12 mouse cellular contexts compared by ENCODE assay signal in the genomic region with DNA sequence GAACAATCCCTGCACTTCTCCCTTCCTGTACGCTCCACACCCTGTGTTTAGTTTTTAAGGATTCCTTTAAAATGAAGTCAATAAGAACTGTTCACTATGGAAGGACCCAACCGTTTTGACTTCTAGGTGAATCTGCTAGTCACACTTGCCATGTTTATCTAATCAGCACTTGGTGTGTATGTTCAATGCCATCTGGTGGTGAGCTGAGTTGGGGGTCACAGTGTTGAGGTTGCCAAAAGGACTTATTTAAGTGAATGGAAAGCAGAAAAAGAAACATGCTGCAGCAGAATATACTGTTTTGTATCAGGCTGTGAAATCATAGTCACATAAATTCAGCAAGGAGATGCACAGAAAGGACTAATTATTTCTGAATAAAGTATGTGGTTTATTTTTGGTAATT. TPM values are rescaled to one million over a fixed set of nuclear protein-coding genes. Genes with fewer than 3 reads are reported as not detected.
A peak's percentile ranks its signal among the peaks of the same experiment; 100 is the strongest.
DNase-seq lines count a peak whose midpoint lies in the region; ATAC-seq and TF ChIP-seq lines count a peak whose summit lies in the region.
"Had no signal": no experiment of that assay in that cellular context is flagged by ENCODE, and none has a peak within 500 bp of the region (broad histone marks: within the 10 kb centered on the region; RNA-seq: fewer than 3 reads in every experiment).

No protein-coding gene starts in this region.

- no peak overlapping the region for H3K4me3 ChIP-seq in CH12.LX (replicated peaks in 1 of 3; ENCODE audit: low read depth in 2 of 3, low read length in 2 of 3, poor library complexity in 1 of 3)
- H3K4me3 ChIP-seq in neural tube, embryonic 15.5 days (replicated peaks): no peak overlapping the region
- H3K4me3 ChIP-seq in hindbrain, embryonic 11.5 days (ENCODE audit: low read depth, low read length): no peak overlapping the region

- H3K27me3 ChIP-seq in CH12.LX (replicated peaks): no peaks in the 10 kb centered on the region
- H3K27me3 ChIP-seq in neural tube, embryonic 15.5 days (replicated peaks): no peaks in the 10 kb centered on the region
- no peaks in the 10 kb centered on the region for H3K27me3 ChIP-seq in hindbrain, embryonic 11.5 days (ENCODE audit: control insufficient read depth, insufficient read depth, low read length)

- H3K4me1 ChIP-seq in CH12.LX (ENCODE audit: control insufficient read depth in 1 of 2, insufficient read depth in 2 of 2): peaks cover 0 to 20% of the 10 kb centered on the region in 2 experiments; a peak in 1 of 4 replicates
- H3K4me1 ChIP-seq in neural tube, embryonic 15.5 days: no peaks in the 10 kb centered on the region
- no peaks in the 10 kb centered on the region for H3K4me1 ChIP-seq in hindbrain, embryonic 11.5 days (replicated peaks; ENCODE audit: control insufficient read depth, insufficient read depth, low read length)

- no peak for TF ChIP-seq EP300 in CH12.LX (IDR thresholded peaks at IDR 0.05; ENCODE audit: low read length)

- TF ChIP-seq POLR2A in CH12.LX (IDR thresholded peaks at IDR 0.05; ENCODE audit: low read depth, low read length): no peak

- H3K79me2 ChIP-seq in CH12.LX (replicated peaks; ENCODE audit: control insufficient read depth, extremely low read depth, insufficient read depth, poor library complexity, severe bottlenecking): peaks cover 56% of the 10 kb centered on the region

- ATAC-seq in common myeloid progenitor, adult 5-6 weeks (replicated peaks; ENCODE audit: low read depth, poor library complexity, severe bottlenecking): 0 out of 2 replicates have a peak, but pooled peaks have one; percentile 52
- ATAC-seq in neural tube, embryonic 15.5 days (ENCODE audit: low FRiP score): no peak
- no peak for ATAC-seq in hindbrain, embryonic 11.5 days (ENCODE audit: low FRiP score)

- in situ Hi-C loops in CH12.LX (cut with MboI; ENCODE audit: low pct_ligation_motif_present, low pct_unique_long_range_greater_than_20kb, low sequenced_read_pairs): no loop called here

- H3K9ac ChIP-seq in CH12.LX (ENCODE audit: insufficient read depth, low read depth): no peak overlapping the region
- H3K9ac ChIP-seq in neural tube, embryonic 15.5 days (replicated peaks): no peak overlapping the region
- H3K9ac ChIP-seq in hindbrain, embryonic 11.5 days (ENCODE audit: low read depth, low read length): no peak overlapping the region

- peaks cover 0 to 16% of the 10 kb centered on the region in 2 experiments for H3K36me3 ChIP-seq in CH12.LX (replicated peaks in 1 of 2; ENCODE audit: control insufficient read depth in 1 of 2, insufficient read depth in 1 of 2, low read length in 1 of 2)
- no peaks in the 10 kb centered on the region for H3K36me3 ChIP-seq in neural tube, embryonic 15.5 days
- H3K36me3 ChIP-seq in hindbrain, embryonic 11.5 days (ENCODE audit: control insufficient read depth, insufficient read depth, low read length): no peaks in the 10 kb centered on the region

- 77% methylated on average over 2 of the region's 2 CpGs for WGBS in neural tube, embryonic 15.5 days
- WGBS in hindbrain, embryonic 11.5 days: 80% methylated on average over 2 of the region's 2 CpGs

- no peaks in the 10 kb centered on the region for H3K9me3 ChIP-seq in CH12.LX (replicated peaks; ENCODE audit: low read length)
- no peaks in the 10 kb centered on the region for H3K9me3 ChIP-seq in neural tube, embryonic 15.5 days (replicated peaks)
- no peaks in the 10 kb centered on the region; the same call in 1 of the 2 replicates for H3K9me3 ChIP-seq in hindbrain, embryonic 11.5 days (ENCODE audit: control insufficient read depth, low read length)

- H3K27ac ChIP-seq in CH12.LX (ENCODE audit: insufficient read depth, low read depth): no peak overlapping the region
- no peak overlapping the region for H3K27ac ChIP-seq in neural tube, embryonic 15.5 days (replicated peaks)
- no peak overlapping the region for H3K27ac ChIP-seq in hindbrain, embryonic 11.5 days (ENCODE audit: low read depth, low read length)

- peak; percentile 3 to 8 for DNase-seq in kidney, postnatal 4 days
- DNase-seq in kidney, postnatal 10 days: no peak
- no peak for DNase-seq in CH12.LX (ENCODE audit: extremely low read depth)
- DNase-seq in retina, postnatal 1 day: peak; percentile 26
- DNase-seq in embryo, embryonic 9.5 days (ENCODE audit: extremely low spot score): no peak
- no peak for DNase-seq in hindbrain, embryonic 11.5 days (ENCODE audit: low spot score)
- DNase-seq: cerebellum, adult 11 months; heart, postnatal 36 days; layer of hippocampus, adult 9-11 months; lung, adult 2 months had no signal

- TF ChIP-seq RAD21 in CH12.LX (IDR thresholded peaks at IDR 0.05; ENCODE audit: low read depth, low read length): peak; percentile 25

- dilution Hi-C loops in CH12.LX (cut with MboI; ENCODE audit: extremely low pct_ligation_motif_present, extremely low pct_unique_long_range_greater_than_20kb, low sequenced_read_pairs): no loop called here

- TF ChIP-seq CTCF in CH12.LX (conservative IDR thresholded peaks at IDR 0.05 in 1 of 2, IDR thresholded peaks at IDR 0.05 in 1 of 2; ENCODE audit: low read depth in 2 of 2, low read length in 2 of 2): peak in 1 of 2 experiments; percentile 31; a peak in 1 of 4 replicates

- no peak overlapping the region for H3K4me2 ChIP-seq in CH12.LX (ENCODE audit: insufficient read depth, low read depth, poor library complexity, severe bottlenecking)
- no peak overlapping the region for H3K4me2 ChIP-seq in neural tube, embryonic 15.5 days
- H3K4me2 ChIP-seq in hindbrain, embryonic 11.5 days (replicated peaks; ENCODE audit: low read depth, low read length): no peak overlapping the region

TF ChIP-seq in CH12.LX, 34 proteins besides CTCF, POLR2A, EP300 and RAD21:
- TF ChIP-seq SMC3 (IDR thresholded peaks at IDR 0.05; ENCODE audit: low read depth, low read length): peak; percentile 21
- no peak for TF ChIP-seq USF1 (IDR thresholded peaks at IDR 0.05; ENCODE audit: low read depth, low read length)
- no peak for TF ChIP-seq ELF1 (IDR thresholded peaks at IDR 0.05; ENCODE audit: low read depth, low read length)
- TF ChIP-seq NRF1 (IDR thresholded peaks at IDR 0.05; ENCODE audit: low read depth, low read length): no peak

RNA-seq across cellular contexts. Expression of a gene that starts 12.2 kb away (rescaled TPM):
- total RNA-seq in CH12.LX (2012; rRNA removed) (63.6 and 73.6 TPM in 2 replicates), CH12.LX (2014; rRNA removed) (155 and 183 TPM in 2 replicates)
- polyA plus RNA-seq in CH12.LX (2012; ENCODE audit: insufficient read length, low read depth): 79.6 and 108 TPM in 2 replicates
- 142 and 143 TPM in 2 replicates for total RNA-seq in common myeloid progenitor, adult 5-6 weeks (2017)
- 113 and 126 TPM in 2 replicates for polyA plus RNA-seq in neural tube, embryonic 15.5 days (2015; fragmentation: Nextera tagmentation; extraction: Ambion mirVana)
- polyA plus RNA-seq in hindbrain, embryonic 11.5 days (2014; fragmentation: Nextera tagmentation; extraction: Ambion mirVana): 169 and 178 TPM in 2 replicates

Comparison
In these comparisons a context has a peak if more than half of its experiments do, and no peak if none do; other contexts are left out.
1. DNase-seq: peak in kidney, postnatal 4 days (2 of 2) and retina, postnatal 1 day (single experiment); none in kidney, postnatal 10 days (single experiment), CH12.LX (single experiment), embryo, embryonic 9.5 days (single experiment) and hindbrain, embryonic 11.5 days (single experiment).